Mouse (Mus musculus) liver, embryonic 14 days (tissue): Measurements from ENCODE around the gene Gm10803. TPM values are rescaled to one million over a fixed set of nuclear protein-coding genes. Genes with fewer than 3 reads are reported as not detected.

Experiments
- polyA plus RNA-seq: library from polyadenylated mRNA; depleted of rRNA; stranded (reverse); fragments of >200 nt; gene quantifications from 2 replicates; pipeline ENCODE4 v1.2.3, GENCODE M21; 2012; rRNA removed

The Gm10803 gene
- not detected in 2 replicates for polyA plus RNA-seq

DNA sequence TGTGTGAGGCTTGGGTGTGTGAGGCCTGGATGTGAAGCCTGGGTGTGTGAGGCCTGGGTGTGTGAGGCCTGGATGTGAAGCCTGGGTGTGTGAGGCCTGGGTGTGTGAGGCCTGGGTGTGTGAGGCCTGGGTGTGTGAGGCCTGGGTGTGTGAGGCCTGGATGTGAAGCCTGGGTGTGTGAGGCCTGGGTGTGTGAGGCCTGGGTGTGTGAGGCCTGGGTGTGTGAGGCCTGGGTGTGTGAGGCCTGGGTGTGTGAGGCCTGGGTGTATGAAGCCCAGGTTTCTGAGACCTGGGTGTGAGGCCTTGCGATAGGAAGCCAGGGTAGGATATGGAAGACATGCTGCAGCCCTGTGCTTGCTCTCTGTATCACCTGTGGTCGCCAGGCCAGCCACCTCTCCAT, at the start of gene Gm10803:
Gene Gm10803, plus strand, starts transcription at position 301 of the 400 bp plus-strand sequence.

Other genes with a start within 250 kb of the Gm10803 start
- 2.2 and 2.4 TPM in 2 replicates for gene Tspan18, start 226.1 kb upstream of the Gm10803 start, polyA plus RNA-seq
- 68.5 and 84.2 TPM in 2 replicates for gene Cd82, start 97.4 kb upstream of the Gm10803 start, polyA plus RNA-seq
- 0.08 TPM in 1 of 2 replicates, not detected in the other for gene Alx4, start 81.8 kb downstream of the Gm10803 start, polyA plus RNA-seq